Mouse (Mus musculus) limb, embryonic 10.5 days (tissue): ENCODE measurements around the gene Shisa4. TPM values are rescaled to one million over a fixed set of nuclear protein-coding genes. Genes with fewer than 3 reads are reported as not detected.

Experiments
- DNase-seq: peaks from one replicate; pipeline ENCODE4 v3.0.0-alpha.2; 2017; ENCODE audit warnings: low spot score
- H3K27ac ChIP-seq: fragments of 300-500 bp; sonication (generic); 2 replicates; pipeline ENCODE4 v1.5.1; 2016; ENCODE audit warnings: mild to moderate bottlenecking
- H3K27me3 ChIP-seq: fragments of 300-500 bp; sonication (generic); 2 replicates; pipeline ENCODE4 v1.6.1; 2016; ENCODE audit warnings: low read depth, mild to moderate bottlenecking; ENCODE audit not compliant: poor library complexity, severe bottlenecking
- H3K36me3 ChIP-seq: fragments of 300-500 bp; sonication (generic); 2 replicates; pipeline ENCODE4 v1.6.1; 2016; ENCODE audit warnings: mild to moderate bottlenecking, moderate library complexity
- H3K4me1 ChIP-seq: fragments of 300-500 bp; sonication (generic); 2 replicates; pipeline ENCODE4 v1.6.1; 2016
- H3K4me3 ChIP-seq: fragments of 300-500 bp; sonication (generic); 2 replicates; pipeline ENCODE4 v1.5.1; 2016; ENCODE audit warnings: mild to moderate bottlenecking, moderate library complexity
- H3K9me3 ChIP-seq: fragments of 300-500 bp; sonication (generic); replicated peaks from 2 replicates; pipeline ENCODE4 v1.6.1; 2016; ENCODE audit warnings: mild to moderate bottlenecking
- WGBS: fragments of 180-500 bp; shearing (Covaris S2); methylation state at CpG from one replicate; pipeline ENCODE4 v1.1.7; 2016; 5-methylcytosine and 5-hydroxymethylcytosine counted together
- polyA plus RNA-seq: library from polyadenylated mRNA; unstranded; fragments of >200 nt; fragmentation: Nextera tagmentation; extraction: Ambion mirVana; gene quantifications from 2 replicates; pipeline ENCODE4 v1.2.1, GENCODE M21; 2016

Shisa4 gene
- polyA plus RNA-seq, 1 experiment from 2014 or later = 57.5 TPM

DNA sequence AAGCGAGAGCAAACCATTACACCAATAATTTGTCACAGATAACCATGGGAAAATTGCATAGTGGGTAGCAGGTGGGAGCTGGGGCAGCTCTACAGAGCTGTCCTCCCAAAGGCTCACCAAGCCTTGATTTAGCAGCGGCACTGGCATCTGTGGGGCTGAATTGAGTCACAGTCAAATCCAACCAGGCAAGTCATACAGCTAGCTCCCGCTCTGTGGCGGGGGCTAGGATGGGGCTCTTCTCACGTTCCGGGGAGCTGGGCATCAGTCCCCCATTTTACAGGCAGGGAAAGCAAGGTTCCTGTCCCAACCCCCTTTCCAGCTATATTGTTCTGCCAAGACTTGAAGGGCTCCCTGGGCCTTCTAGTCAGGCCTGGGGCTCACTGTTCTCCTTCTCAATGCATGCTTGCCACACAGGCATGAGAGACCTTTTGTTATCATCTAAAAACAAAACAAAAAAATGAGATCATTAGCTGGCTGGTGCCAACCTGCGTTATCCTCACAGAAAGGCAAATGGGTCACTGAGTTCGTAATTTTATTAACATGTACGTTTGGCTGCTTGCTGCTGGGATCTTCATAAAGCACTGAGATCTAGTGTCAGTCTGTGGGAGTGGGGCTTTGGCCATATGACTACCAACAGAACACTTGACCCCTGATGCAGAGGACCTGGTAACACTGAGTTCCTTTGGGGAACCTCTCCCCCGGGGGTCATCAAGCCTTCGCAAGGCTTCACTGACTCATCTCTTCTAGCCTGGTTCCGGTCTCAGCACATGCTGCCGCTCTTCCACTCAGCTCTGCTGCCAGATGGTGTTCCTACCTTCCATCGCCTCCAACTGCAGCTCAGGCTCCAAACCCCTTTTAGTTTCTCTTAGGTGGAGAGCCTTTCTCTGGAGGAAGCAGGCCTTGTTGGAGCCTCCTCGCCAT lies 5.3 kb upstream of the Shisa4 start:
- Histone ChIP-seq H3K36me3 (peaks cover 39% of the 10 kb centered on the region), H3K9me3 (no peaks in the 10 kb centered on the region), H3K27me3 (no peaks in the 10 kb centered on the region), H3K27ac (no peak overlapping the region), H3K4me3 (no peak overlapping the region), H3K4me1 (peaks cover 13% of the 10 kb centered on the region)
- WGBS = 80% methylated on average over 15 of the region's 15 CpGs
- DNase-seq = no peak

DNA sequence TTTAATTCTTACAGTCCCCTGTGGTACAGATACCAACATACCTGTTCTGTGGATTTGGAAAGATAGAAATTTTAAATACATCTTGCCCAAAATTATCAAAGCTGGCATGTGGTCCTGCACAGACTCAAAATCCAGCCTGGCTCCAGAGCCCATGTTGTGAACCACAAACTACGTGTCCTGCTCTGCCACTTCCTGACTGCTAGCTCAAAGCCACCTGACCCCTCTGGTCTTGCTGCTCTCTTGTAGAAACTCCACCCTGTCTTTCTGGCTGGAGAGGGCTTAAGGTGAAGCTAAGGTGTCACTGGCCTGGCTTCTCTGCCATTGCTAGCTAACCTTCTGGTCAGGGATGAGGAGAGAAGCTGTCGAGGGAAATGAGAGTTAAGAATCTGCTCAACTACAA lies 4.0 kb upstream of the Shisa4 start:
- DNase-seq = no peak
- Histone ChIP-seq H3K36me3 (peaks cover 26% of the 10 kb centered on the region), H3K27me3 (no peaks in the 10 kb centered on the region), H3K9me3 (no peaks in the 10 kb centered on the region), H3K4me1 (peaks cover 26% of the 10 kb centered on the region), H3K27ac (no peak overlapping the region), H3K4me3 (no peak overlapping the region)
- 53% methylated on average over 2 of the region's 2 CpGs for WGBS

DNA sequence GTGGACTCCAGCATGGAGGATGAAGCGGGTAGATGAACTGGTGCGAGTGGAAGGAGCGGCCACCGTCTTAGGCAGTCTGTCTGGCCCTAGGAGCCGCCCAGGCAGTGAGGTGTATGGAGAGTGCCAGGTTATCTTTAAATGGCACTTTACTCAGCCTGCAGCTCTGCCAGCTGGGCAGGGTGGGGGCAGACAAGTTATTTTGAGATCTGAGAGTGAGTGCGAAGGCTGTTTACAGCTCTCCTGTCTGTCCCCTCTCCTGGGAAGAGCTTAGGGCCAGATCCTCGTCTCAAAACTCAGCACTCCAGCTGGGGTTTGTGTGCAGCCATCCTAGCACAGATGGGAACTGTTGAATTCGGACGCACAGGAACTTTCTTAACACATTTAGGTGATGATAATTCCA lies 3.5 kb upstream of the Shisa4 start:
- no peak overlapping the region for H3K27ac ChIP-seq
- peaks cover 29% of the 10 kb centered on the region for H3K4me1 ChIP-seq
- no peaks in the 10 kb centered on the region for H3K27me3 ChIP-seq
- H3K9me3 ChIP-seq = no peaks in the 10 kb centered on the region
- DNase-seq = no peak
- H3K36me3 ChIP-seq = peaks cover 22% of the 10 kb centered on the region
- H3K4me3 ChIP-seq = no peak overlapping the region
- WGBS = 64% methylated on average over 9 of the region's 9 CpGs

DNA sequence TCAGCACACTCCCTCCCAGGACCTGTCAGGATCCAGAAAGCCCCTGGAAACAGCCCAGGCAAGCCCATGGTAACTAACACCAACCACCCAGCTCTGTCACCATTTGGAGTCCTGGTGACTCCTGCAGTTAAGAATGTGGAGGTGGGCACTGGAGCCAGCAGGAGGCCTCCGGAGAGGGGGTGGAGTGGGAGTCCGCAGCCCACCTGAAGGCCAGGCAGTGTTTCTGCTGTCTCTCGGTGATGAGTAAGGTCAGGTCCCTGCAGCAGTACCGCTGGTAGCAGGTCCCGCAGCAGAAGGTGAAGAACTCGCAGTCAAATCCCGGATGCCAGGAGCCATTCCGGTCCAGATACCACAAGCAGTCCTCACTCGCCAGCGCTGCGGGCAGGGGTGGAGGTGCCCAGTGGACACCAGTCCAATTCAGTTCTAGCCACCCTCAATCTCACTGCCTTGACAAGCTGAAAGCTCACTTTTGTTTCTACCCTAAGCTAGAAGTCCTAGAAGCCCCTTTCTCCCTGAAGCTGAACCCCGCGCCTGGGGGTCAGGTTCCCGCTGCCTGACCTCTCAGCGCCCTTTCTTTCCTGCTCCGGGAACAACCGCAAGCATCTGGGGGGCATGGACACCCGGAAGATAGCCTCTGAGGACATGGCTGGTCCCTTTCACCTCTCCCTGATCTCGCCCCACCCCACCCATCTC lies 716 bp downstream of the Shisa4 start:
- H3K4me1 ChIP-seq = peaks cover 49% of the 10 kb centered on the region
- DNase-seq = peak; percentile 73

DNA sequence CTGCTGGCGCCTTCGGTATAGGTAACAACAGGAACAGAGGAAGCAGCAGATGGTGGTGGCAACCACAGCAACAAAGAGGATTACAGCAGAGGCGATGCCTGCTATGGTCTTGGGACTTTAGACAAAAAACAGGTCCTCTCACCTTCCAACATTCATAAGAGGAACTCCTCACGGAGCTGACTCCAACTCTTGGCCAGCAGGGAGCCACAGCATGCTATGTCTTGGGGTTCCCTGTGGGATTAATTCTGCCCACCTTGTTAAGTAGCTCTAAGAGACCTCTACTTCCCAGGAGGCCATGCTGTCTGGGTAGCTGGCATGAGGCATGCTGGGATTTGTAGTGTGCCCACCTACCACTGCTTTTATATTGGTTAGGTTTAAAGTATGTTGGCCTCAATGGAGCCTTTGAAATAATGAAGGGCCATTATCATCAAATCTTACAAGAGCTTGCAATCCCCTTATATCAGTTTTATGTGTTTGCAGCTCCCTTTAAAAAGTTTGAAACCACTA lies 1.8 kb downstream of the Shisa4 start:
- Histone ChIP-seq H3K36me3 (peaks cover 21% of the 10 kb centered on the region), H3K27me3 (peaks cover 6% of the 10 kb centered on the region), H3K27ac (no peak overlapping the region; the same call in 1 of the 2 replicates), H3K4me3 (peak overlapping the region; percentile 24), H3K9me3 (no peaks in the 10 kb centered on the region), H3K4me1 (peaks cover 52% of the 10 kb centered on the region)
- WGBS = 72% methylated on average over 4 of the region's 4 CpGs
- no peak for DNase-seq

More for the DNA sequence above, 716 bp downstream of the Shisa4 start:
- WGBS = 2% methylated on average over 19 of the region's 19 CpGs
- Histone ChIP-seq H3K27me3 (peaks cover 5% of the 10 kb centered on the region), H3K27ac (peak overlapping the region; percentile 97), H3K4me3 (peak overlapping the region; percentile 74), H3K9me3 (no peaks in the 10 kb centered on the region), H3K36me3 (peaks cover 21% of the 10 kb centered on the region)

DNA sequence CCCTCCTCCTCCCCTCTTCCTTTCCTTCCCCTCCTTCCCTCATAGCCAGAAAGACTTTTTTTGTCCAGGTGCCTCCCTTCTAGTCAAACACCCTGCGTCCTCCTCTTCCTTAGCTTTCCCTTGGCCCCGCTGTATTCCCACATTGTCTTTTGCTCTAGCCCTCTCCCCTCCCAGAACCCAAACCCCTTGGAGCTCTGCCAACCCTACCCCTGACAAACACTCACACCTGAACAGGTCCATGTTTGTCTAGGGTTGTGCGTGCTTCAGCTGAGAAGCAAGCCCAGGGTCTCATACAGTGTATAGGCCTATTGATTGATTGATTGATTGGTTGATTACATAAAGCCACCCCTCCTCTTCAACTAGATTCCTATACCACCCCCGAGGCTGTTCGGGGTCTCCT lies 5.6 kb downstream of the Shisa4 start:
- Histone ChIP-seq H3K27me3 (peaks cover 6% of the 10 kb centered on the region), H3K36me3 (peaks cover 21% of the 10 kb centered on the region), H3K4me3 (no peak overlapping the region), H3K27ac (no peak overlapping the region), H3K4me1 (peaks cover 43% of the 10 kb centered on the region), H3K9me3 (no peaks in the 10 kb centered on the region)
- 80% methylated on average over 5 of the region's 5 CpGs for WGBS
- no peak for DNase-seq

DNA sequence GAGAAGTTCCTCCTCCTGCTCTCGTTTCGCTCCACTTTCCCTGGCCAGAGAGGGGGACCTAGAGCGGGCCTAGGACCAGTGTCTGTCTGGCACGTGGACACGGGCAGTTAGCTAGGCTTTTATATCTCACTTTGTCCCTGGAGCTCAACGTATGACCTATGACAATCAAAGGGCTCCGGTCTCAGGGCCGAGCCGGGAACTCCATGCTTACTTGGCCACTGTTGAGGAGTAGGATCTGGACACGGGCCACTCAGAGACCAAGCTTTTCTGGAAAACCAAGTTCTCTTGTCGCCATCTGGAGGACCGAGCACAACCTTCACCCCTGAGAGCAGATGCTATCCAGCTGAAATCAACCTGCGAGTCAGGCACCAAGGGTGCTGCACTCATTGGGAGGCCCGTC lies 6.1 kb downstream of the Shisa4 start:
- 6% methylated on average over 14 of the region's 14 CpGs for WGBS
- no peaks in the 10 kb centered on the region for H3K9me3 ChIP-seq
- peak overlapping the region; percentile 26; the same call in 1 of the 2 replicates for H3K27ac ChIP-seq
- peaks cover 39% of the 10 kb centered on the region for H3K4me1 ChIP-seq
- H3K27me3 ChIP-seq = peaks cover 6% of the 10 kb centered on the region
- H3K36me3 ChIP-seq = peaks cover 21% of the 10 kb centered on the region
- H3K4me3 ChIP-seq = peak overlapping the region; percentile 56
- DNase-seq = peak; percentile 54

DNA sequence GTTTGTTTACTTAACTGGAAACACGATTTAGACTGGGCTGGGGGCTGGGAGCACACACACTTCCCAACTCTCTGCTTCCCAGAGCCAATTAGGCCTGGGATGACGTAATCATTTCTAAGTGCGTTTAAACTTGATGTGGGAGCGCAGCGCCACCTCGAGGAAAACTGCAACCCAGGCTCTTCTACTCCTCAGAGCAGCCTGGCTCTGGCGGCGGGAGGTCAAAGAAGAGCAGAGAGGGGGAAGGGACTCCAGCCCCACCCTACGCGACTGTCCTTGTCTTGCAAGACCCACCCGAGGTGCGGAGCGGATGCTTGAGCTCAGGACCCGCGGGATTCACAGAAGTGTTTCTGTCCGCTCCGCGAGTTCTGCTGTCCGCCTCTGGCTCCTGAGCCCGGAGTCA lies 6.8 kb downstream of the Shisa4 start:
- peak overlapping the region; percentile 78 for H3K27ac ChIP-seq
- WGBS = 1% methylated on average over 20 of the region's 20 CpGs

DNA sequence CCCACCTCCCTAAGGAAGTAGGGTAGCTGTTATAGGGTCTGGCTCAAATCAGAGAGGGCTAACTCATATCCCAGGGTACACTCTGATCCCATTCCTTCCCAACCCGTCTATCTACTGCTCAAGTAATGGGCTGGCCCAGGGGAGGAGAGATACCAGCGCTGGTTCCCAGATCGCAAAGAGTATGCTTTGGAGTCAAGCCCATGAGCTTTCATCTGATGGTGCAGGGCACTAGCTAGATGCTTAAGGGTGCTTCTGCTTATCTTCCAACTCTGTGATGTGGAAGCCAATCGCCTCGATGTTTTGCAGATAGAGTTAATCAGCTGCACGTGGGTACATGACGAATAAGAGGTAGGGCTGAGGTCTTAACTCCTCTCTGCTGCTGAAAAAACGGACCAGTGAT lies 7.4 kb downstream of the Shisa4 start:
- Histone ChIP-seq H3K4me3 (no peak overlapping the region), H3K36me3 (peaks cover 17% of the 10 kb centered on the region), H3K27ac (no peak overlapping the region), H3K27me3 (peaks cover 6% of the 10 kb centered on the region), H3K4me1 (peaks cover 27% of the 10 kb centered on the region), H3K9me3 (no peaks in the 10 kb centered on the region)
- no peak for DNase-seq
- 78% methylated on average over 8 of the region's 8 CpGs for WGBS

More for the DNA sequence above, 6.8 kb downstream of the Shisa4 start:
- no peaks in the 10 kb centered on the region for H3K9me3 ChIP-seq
- H3K36me3 ChIP-seq = peaks cover 21% of the 10 kb centered on the region
- peak overlapping the region; percentile 56 for H3K4me3 ChIP-seq
- peaks cover 34% of the 10 kb centered on the region for H3K4me1 ChIP-seq
- peak; percentile 88 for DNase-seq
- H3K27me3 ChIP-seq = peaks cover 6% of the 10 kb centered on the region

DNA sequence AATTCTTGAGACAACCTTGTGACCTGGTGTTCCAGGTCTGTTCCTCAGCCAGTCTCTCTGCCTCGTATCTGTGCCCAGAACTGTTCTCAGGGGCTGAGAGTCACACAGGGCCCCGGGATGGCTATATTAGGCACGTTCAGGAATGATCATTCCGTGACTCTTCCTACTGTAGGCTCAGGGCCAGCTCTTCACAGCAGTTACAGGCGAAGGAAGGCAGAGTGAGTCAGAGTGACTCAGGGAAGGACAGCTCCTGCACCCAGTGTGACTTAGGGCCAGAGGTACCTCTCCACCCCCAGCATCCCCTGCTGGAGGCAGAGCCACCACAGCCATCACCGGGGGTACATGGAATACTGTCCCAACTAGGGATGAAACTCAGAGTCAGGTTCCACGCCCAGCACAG lies 8.0 kb downstream of the Shisa4 start:
- 83% methylated on average over 7 of the region's 7 CpGs for WGBS
- Histone ChIP-seq H3K4me3 (no peak overlapping the region), H3K4me1 (peaks cover 21% of the 10 kb centered on the region), H3K9me3 (no peaks in the 10 kb centered on the region), H3K36me3 (peaks cover 11% of the 10 kb centered on the region), H3K27ac (no peak overlapping the region), H3K27me3 (peaks cover 6% of the 10 kb centered on the region)
- no peak for DNase-seq

DNA sequence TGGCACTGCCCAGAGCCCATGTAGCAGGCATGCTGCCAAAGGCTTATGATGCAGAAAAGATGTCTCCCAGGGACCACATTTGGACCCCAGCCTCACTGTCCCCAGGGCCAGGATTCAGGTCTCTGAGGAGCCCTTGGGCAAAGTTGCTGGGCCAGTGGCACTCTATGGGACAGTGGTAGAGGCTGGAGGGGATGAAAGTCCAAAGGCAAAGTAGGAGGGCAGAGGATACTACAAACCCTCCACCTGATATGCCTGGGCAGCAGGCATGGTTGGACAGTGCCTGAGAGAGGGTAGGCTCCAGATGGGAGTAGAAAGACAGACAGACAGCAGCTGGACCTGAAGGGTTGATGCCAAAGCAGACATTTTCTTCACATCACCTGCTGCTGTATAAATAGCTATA lies 8.7 kb downstream of the Shisa4 start:
- peaks cover 9% of the 10 kb centered on the region; the same call in 1 of the 2 replicates for H3K36me3 ChIP-seq
- no peak overlapping the region for H3K27ac ChIP-seq
- DNase-seq = no peak
- H3K4me1 ChIP-seq = peaks cover 17% of the 10 kb centered on the region
- no peak overlapping the region for H3K4me3 ChIP-seq
- no peaks in the 10 kb centered on the region for H3K9me3 ChIP-seq
- H3K27me3 ChIP-seq = peaks cover 6% of the 10 kb centered on the region

DNA sequence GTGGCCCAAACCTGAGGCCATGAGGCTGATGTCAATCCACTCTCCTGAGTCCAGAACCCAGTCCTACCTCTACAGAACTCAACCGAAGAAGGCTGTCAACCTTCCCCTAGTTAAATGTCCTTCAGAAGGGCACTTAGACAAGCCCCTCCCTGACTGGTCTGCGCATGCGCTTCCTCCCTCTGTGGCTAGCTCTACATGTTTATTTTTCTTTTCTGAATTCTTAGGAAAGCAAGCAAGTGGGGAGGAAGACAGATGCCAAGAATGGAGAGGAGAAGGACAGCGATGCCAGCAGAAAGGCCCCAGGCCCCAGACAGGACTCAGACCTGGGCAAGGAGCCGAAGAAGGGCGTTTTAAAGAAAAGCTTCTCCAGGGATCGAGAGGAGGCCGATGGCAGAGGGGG lies 11.6 kb downstream of the Shisa4 start:
- Histone ChIP-seq H3K4me1 (peaks cover 12% of the 10 kb centered on the region), H3K27me3 (no peaks in the 10 kb centered on the region), H3K4me3 (no peak overlapping the region), H3K36me3 (no peaks in the 10 kb centered on the region), H3K27ac (no peak overlapping the region), H3K9me3 (no peaks in the 10 kb centered on the region)
- 92% methylated on average over 8 of the region's 8 CpGs for WGBS
- no peak for DNase-seq

DNA sequence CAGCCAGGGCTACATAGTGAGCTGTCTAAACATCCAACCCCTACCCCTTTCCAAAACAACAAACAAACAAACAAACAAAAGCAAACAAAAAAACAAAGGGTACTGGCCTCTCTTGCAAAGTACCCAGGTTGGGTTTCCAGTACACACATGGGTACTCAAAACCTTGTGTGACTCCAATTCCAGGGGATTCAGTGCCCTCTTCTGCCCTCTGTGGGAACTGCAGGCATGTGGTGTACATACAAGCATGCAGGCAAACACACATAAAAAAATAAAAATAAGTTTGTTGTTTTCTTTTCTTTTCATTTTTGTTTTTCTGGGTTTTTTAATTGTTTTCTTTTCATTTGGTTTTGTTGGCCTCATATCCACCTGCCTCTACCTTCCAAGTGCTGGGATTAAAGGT lies 12.9 kb downstream of the Shisa4 start:
- peaks cover 7% of the 10 kb centered on the region for H3K4me1 ChIP-seq
- no peaks in the 10 kb centered on the region for H3K36me3 ChIP-seq
- no peak for DNase-seq
- no peak overlapping the region for H3K4me3 ChIP-seq
- no peaks in the 10 kb centered on the region for H3K9me3 ChIP-seq
- no peak overlapping the region for H3K27ac ChIP-seq
- H3K27me3 ChIP-seq = no peaks in the 10 kb centered on the region
